Mouse (Mus musculus): ENCODE results near the gene Kcnd3. TPM values are rescaled to one million over a fixed set of nuclear protein-coding genes. Genes with fewer than 3 reads are reported as not detected.

Gene Kcnd3
- polyA plus RNA-seq, 1 experiment from 2014 or later = 0.10 TPM

GRCm38 (mm10) chr3:105591766-105592165 is 139.6 kb downstream of the Kcnd3 start:
- DNase-seq (no peak), ATAC-seq (ENCODE audit: low read depth) (no peak)
- WGBS (ENCODE audit: insufficient replicate concordance) = 70% methylated on average over 1 of the region's 1 CpGs
- Histone ChIP-seq H3K4me2 (no peak overlapping the region), H3K4me1 (replicated peaks) (no peaks in the 10 kb centered on the region), H3K9me3 (replicated peaks) (no peaks in the 10 kb centered on the region), H3K9ac (no peak overlapping the region), H3K4me3 (replicated peaks) (no peak overlapping the region), H3K27me3 (no peaks in the 10 kb centered on the region), H3K27ac (no peak overlapping the region), H3K36me3 (no peaks in the 10 kb centered on the region)

GRCm38 (mm10) chr3:105592246-105592645 is 140.1 kb downstream of the Kcnd3 start:
- Histone ChIP-seq H3K27ac (no peak overlapping the region), H3K9me3 (replicated peaks) (no peaks in the 10 kb centered on the region), H3K4me3 (replicated peaks) (no peak overlapping the region), H3K9ac (no peak overlapping the region), H3K4me1 (replicated peaks) (no peaks in the 10 kb centered on the region), H3K36me3 (no peaks in the 10 kb centered on the region), H3K27me3 (no peaks in the 10 kb centered on the region), H3K4me2 (no peak overlapping the region)
- ATAC-seq (ENCODE audit: low read depth) = no peak
- no peak for DNase-seq
- 67% methylated on average over 2 of the region's 2 CpGs for WGBS (ENCODE audit: insufficient replicate concordance)

- no peaks in the 10 kb centered on the region for H3K27me3 ChIP-seq
- H3K4me1 ChIP-seq (replicated peaks) = no peaks in the 10 kb centered on the region
- no peaks in the 10 kb centered on the region for H3K9me3 ChIP-seq (replicated peaks)
- WGBS (ENCODE audit: insufficient replicate concordance) = 59% methylated on average over 4 of the region's 4 CpGs
- ATAC-seq (ENCODE audit: low read depth) = no peak
- no peaks in the 10 kb centered on the region for H3K36me3 ChIP-seq
- no peak overlapping the region for H3K4me3 ChIP-seq (replicated peaks)
- H3K27ac ChIP-seq = no peak overlapping the region
- DNase-seq = no peak
- no peak overlapping the region for H3K9ac ChIP-seq
- H3K4me2 ChIP-seq = no peak overlapping the region
Measured at GRCm38 (mm10) chr3:105600483-105600882, 148.4 kb downstream of the Kcnd3 start.

GRCm38 (mm10) chr3:105602966-105603365 is 150.8 kb downstream of the Kcnd3 start:
- Histone ChIP-seq H3K4me2 (no peak overlapping the region), H3K27me3 (no peaks in the 10 kb centered on the region), H3K4me1 (replicated peaks) (no peaks in the 10 kb centered on the region), H3K36me3 (no peaks in the 10 kb centered on the region), H3K4me3 (replicated peaks) (no peak overlapping the region), H3K9me3 (replicated peaks) (no peaks in the 10 kb centered on the region), H3K27ac (no peak overlapping the region), H3K9ac (no peak overlapping the region)
- DNase-seq (no peak), ATAC-seq (ENCODE audit: low read depth) (no peak)
- WGBS (ENCODE audit: insufficient replicate concordance) = 73% methylated on average over 5 of the region's 5 CpGs

- Histone ChIP-seq H3K4me1 (replicated peaks) (no peaks in the 10 kb centered on the region), H3K9me3 (replicated peaks) (no peaks in the 10 kb centered on the region), H3K9ac (no peak overlapping the region), H3K4me2 (no peak overlapping the region), H3K4me3 (replicated peaks) (no peak overlapping the region), H3K27me3 (no peaks in the 10 kb centered on the region), H3K27ac (no peak overlapping the region), H3K36me3 (no peaks in the 10 kb centered on the region)
- DNase-seq (no peak), ATAC-seq (ENCODE audit: low read depth) (no peak)
- 61% methylated on average over 5 of the region's 5 CpGs for WGBS (ENCODE audit: insufficient replicate concordance)
Measured at GRCm38 (mm10) chr3:105605726-105606125, 153.6 kb downstream of the Kcnd3 start.

GRCm38 (mm10) chr3:105608857-105609256 is 156.7 kb downstream of the Kcnd3 start:
- ATAC-seq (ENCODE audit: low read depth) (no peak), DNase-seq (no peak)
- WGBS (ENCODE audit: insufficient replicate concordance) = 68% methylated on average over 3 of the region's 3 CpGs
- Histone ChIP-seq H3K27me3 (no peaks in the 10 kb centered on the region), H3K27ac (no peak overlapping the region), H3K36me3 (no peaks in the 10 kb centered on the region), H3K4me1 (replicated peaks) (no peaks in the 10 kb centered on the region), H3K9me3 (replicated peaks) (no peaks in the 10 kb centered on the region), H3K4me2 (no peak overlapping the region), H3K9ac (no peak overlapping the region), H3K4me3 (replicated peaks) (no peak overlapping the region)

GRCm38 (mm10) chr3:105611531-105612422 is 159.6 kb downstream of the Kcnd3 start:
- WGBS (ENCODE audit: insufficient replicate concordance) = 72% methylated on average over 7 of the region's 7 CpGs
- no peak for DNase-seq
- no peak overlapping the region for H3K4me3 ChIP-seq (replicated peaks)

GRCm38 (mm10) chr3:105612423-105612814 is 160.3 kb downstream of the Kcnd3 start:
- H3K9me3 ChIP-seq (replicated peaks) = no peaks in the 10 kb centered on the region
- H3K4me2 ChIP-seq = no peak overlapping the region
- H3K36me3 ChIP-seq = no peaks in the 10 kb centered on the region
- H3K4me1 ChIP-seq (replicated peaks) = no peaks in the 10 kb centered on the region
- 61% methylated on average over 4 of the region's 4 CpGs for WGBS (ENCODE audit: insufficient replicate concordance)
- DNase-seq (no peak), ATAC-seq (ENCODE audit: low read depth) (no peak)
- H3K9ac ChIP-seq = no peak overlapping the region
- H3K27me3 ChIP-seq = no peaks in the 10 kb centered on the region
- H3K27ac ChIP-seq = no peak overlapping the region
- H3K4me3 ChIP-seq (replicated peaks) = no peak overlapping the region

More at GRCm38 (mm10) chr3:105611531-105612422, 159.6 kb downstream of the Kcnd3 start:
- ATAC-seq (ENCODE audit: low read depth) = no peak
- H3K4me1 ChIP-seq (replicated peaks) = no peaks in the 10 kb centered on the region
- no peak overlapping the region for H3K27ac ChIP-seq
- no peak overlapping the region for H3K4me2 ChIP-seq
- no peaks in the 10 kb centered on the region for H3K9me3 ChIP-seq (replicated peaks)
- H3K9ac ChIP-seq = no peak overlapping the region
- H3K36me3 ChIP-seq = no peaks in the 10 kb centered on the region
- H3K27me3 ChIP-seq = no peaks in the 10 kb centered on the region

GRCm38 (mm10) chr3:105616861-105617743 is 165.0 kb downstream of the Kcnd3 start:
- whole genome bisulfite sequencing (ENCODE audit: insufficient replicate concordance) = 75% methylated on average over 2 of the region's 2 CpGs

GRCm38 (mm10) chr3:105621154-105621553 is 169.0 kb downstream of the Kcnd3 start:
- ATAC-seq (ENCODE audit: low read depth) (no peak), DNase-seq (no peak)
- no peaks in the 10 kb centered on the region for H3K9me3 ChIP-seq (replicated peaks)
- H3K4me3 ChIP-seq (replicated peaks) = no peak overlapping the region
- no peaks in the 10 kb centered on the region; the same call in 1 of the 2 replicates for H3K27me3 ChIP-seq
- H3K9ac ChIP-seq = no peak overlapping the region
- 58% methylated on average over 8 of the region's 8 CpGs for WGBS (ENCODE audit: insufficient replicate concordance)
- H3K4me1 ChIP-seq (replicated peaks) = no peaks in the 10 kb centered on the region
- no peaks in the 10 kb centered on the region for H3K36me3 ChIP-seq
- H3K4me2 ChIP-seq = no peak overlapping the region
- H3K27ac ChIP-seq = no peak overlapping the region

More at GRCm38 (mm10) chr3:105616861-105617743, 165.0 kb downstream of the Kcnd3 start:
- DNase-seq = no peak
- no peaks in the 10 kb centered on the region for H3K9me3 ChIP-seq (replicated peaks)
- no peaks in the 10 kb centered on the region for H3K36me3 ChIP-seq
- H3K4me3 ChIP-seq (replicated peaks) = no peak overlapping the region
- no peak overlapping the region for H3K27ac ChIP-seq
- no peak overlapping the region for H3K4me2 ChIP-seq
- no peaks in the 10 kb centered on the region for H3K27me3 ChIP-seq
- no peaks in the 10 kb centered on the region for H3K4me1 ChIP-seq (replicated peaks)
- H3K9ac ChIP-seq = no peak overlapping the region
- no peak for ATAC-seq (ENCODE audit: low read depth)

- DNase-seq (no peak), ATAC-seq (ENCODE audit: low read depth) (no peak)
- no peaks in the 10 kb centered on the region; the same call in 1 of the 2 replicates for H3K27me3 ChIP-seq
- H3K4me2 ChIP-seq = no peak overlapping the region
- no peak overlapping the region for H3K27ac ChIP-seq
- 31% methylated on average over 4 of the region's 4 CpGs for WGBS (ENCODE audit: insufficient replicate concordance)
- H3K4me1 ChIP-seq (replicated peaks) = no peaks in the 10 kb centered on the region
- H3K4me3 ChIP-seq (replicated peaks) = no peak overlapping the region
- H3K9ac ChIP-seq = no peak overlapping the region
- H3K9me3 ChIP-seq (replicated peaks) = no peaks in the 10 kb centered on the region
- H3K36me3 ChIP-seq = no peaks in the 10 kb centered on the region
Measured at GRCm38 (mm10) chr3:105623137-105623536, 171.0 kb downstream of the Kcnd3 start.
